Mouse (Mus musculus): ENCODE results near the gene Acaa1a.

The Acaa1a gene

GRCm38 (mm10) chr9:119339558-119340211, at the start of gene Acaa1a:
Gene Acaa1a (plus strand): TSS chr9:119339676.
- in situ Hi-C loops (cut with MboI), result no loop called here

- in situ Hi-C loops (cut with MboI), result no loop called here
These were observed 48.7 kb upstream of the Acaa1a start for GRCm38 (mm10) chr9:119290791-119291190.

GRCm38 (mm10) chr9:119297696-119298095, 41.8 kb upstream of the Acaa1a start:
- in situ Hi-C loops (cut with MboI), result no loop called here

- in situ Hi-C loops (cut with MboI), result no loop called here
These were observed 40.9 kb upstream of the Acaa1a start for GRCm38 (mm10) chr9:119298563-119298962.

- in situ Hi-C loops (cut with MboI), result no loop called here
These were observed 33.6 kb upstream of the Acaa1a start for GRCm38 (mm10) chr9:119305863-119306262.

- in situ Hi-C loops (cut with MboI), result no loop called here
These were observed 30.4 kb upstream of the Acaa1a start for GRCm38 (mm10) chr9:119309067-119309466.

GRCm38 (mm10) chr9:119313096-119313495, 26.4 kb upstream of the Acaa1a start:
- in situ Hi-C loops (cut with MboI), result no loop called here

- in situ Hi-C loops (cut with MboI), result no loop called here
These were observed 20.6 kb upstream of the Acaa1a start for GRCm38 (mm10) chr9:119318891-119319290.

- in situ Hi-C loops (cut with MboI), result no loop called here
These were observed 19.0 kb upstream of the Acaa1a start for GRCm38 (mm10) chr9:119320446-119320845.

GRCm38 (mm10) chr9:119320946-119321345, 18.5 kb upstream of the Acaa1a start:
- in situ Hi-C loops (cut with MboI), result no loop called here

- in situ Hi-C loops (cut with MboI), result no loop called here
These were observed 17.9 kb upstream of the Acaa1a start for GRCm38 (mm10) chr9:119321392-119322229.

GRCm38 (mm10) chr9:119322289-119323259, 16.9 kb upstream of the Acaa1a start, which contains the start of gene Oxsr1:
Gene Oxsr1 (minus strand): TSS chr9:119322427.
- in situ Hi-C loops (cut with MboI), result no loop called here

GRCm38 (mm10) chr9:119323260-119323645, 16.2 kb upstream of the Acaa1a start:
- in situ Hi-C loops (cut with MboI), result no loop called here

- in situ Hi-C loops (cut with MboI), result no loop called here
These were observed 15.3 kb upstream of the Acaa1a start for GRCm38 (mm10) chr9:119324130-119324529.

- in situ Hi-C loops (cut with MboI), result no loop called here
These were observed 11.0 kb upstream of the Acaa1a start for GRCm38 (mm10) chr9:119328488-119328887.

GRCm38 (mm10) chr9:119330186-119330963, 9.1 kb upstream of the Acaa1a start:
- in situ Hi-C loops (cut with MboI), result no loop called here

GRCm38 (mm10) chr9:119334324-119334723, 5.2 kb upstream of the Acaa1a start:
- in situ Hi-C loops (cut with MboI), result no loop called here

- in situ Hi-C loops (cut with MboI), result no loop called here
These were observed 4.6 kb upstream of the Acaa1a start for GRCm38 (mm10) chr9:119334834-119335233.

- in situ Hi-C loops (cut with MboI), result no loop called here
These were observed 3.9 kb upstream of the Acaa1a start for GRCm38 (mm10) chr9:119335571-119335970.

- in situ Hi-C loops (cut with MboI), result no loop called here
These were observed 1.6 kb upstream of the Acaa1a start for GRCm38 (mm10) chr9:119337842-119338241.

- in situ Hi-C loops (cut with MboI), result no loop called here
These were observed 1.1 kb upstream of the Acaa1a start for GRCm38 (mm10) chr9:119338350-119338749.

Measured in mature B cell (primary cell).